32 mouse cellular contexts compared by ENCODE assay signal in the genomic region with DNA sequence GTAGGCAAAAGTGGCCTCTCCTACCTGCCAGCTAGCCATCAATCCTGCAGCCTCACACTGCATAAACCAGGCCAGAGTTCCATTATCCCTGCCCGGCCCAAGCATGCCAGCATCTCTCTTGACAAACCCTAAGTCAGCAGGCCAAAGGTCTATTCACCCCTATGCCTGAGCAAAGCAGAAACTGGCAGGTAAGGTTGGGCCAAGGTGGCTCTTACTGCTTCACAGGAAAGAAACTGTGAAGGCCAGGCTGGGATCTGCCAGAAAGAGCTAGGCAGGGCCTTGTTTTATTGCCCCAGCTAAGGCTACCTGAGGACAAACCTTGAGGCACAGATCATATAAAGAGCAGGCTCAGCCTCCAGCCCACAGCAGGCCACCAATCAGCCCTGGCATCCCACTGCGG. TPM values are rescaled to one million over a fixed set of nuclear protein-coding genes. Genes with fewer than 3 reads are reported as not detected.
DNase-seq lines count a peak whose midpoint lies in the region; ATAC-seq and TF ChIP-seq lines count a peak whose summit lies in the region.
"Had no signal": no experiment of that assay in that cellular context is flagged by ENCODE, and none has a peak within 500 bp of the region (broad histone marks: within the 10 kb centered on the region; RNA-seq: fewer than 3 reads in every experiment).

No protein-coding gene starts in this region.

- H3K4me3 ChIP-seq in forebrain, embryonic 13.5 days, result no peak overlapping the region
- no peak overlapping the region for H3K4me3 ChIP-seq in forebrain, embryonic 11.5 days (ENCODE audit: low read depth, low read length)
- H3K4me3 ChIP-seq in kidney, adult 2 months (ENCODE audit: insufficient read depth, low read depth, low read length), result no peak overlapping the region
- no peak overlapping the region for H3K4me3 ChIP-seq in kidney, embryonic 14.5 days (ENCODE audit: low read length)
- H3K4me3 ChIP-seq in intestine, embryonic 15.5 days (replicated peaks), result no peak overlapping the region
- H3K4me3 ChIP-seq: forebrain, embryonic 15.5 days; liver, embryonic 15.5 days; lung, embryonic 15.5 days; midbrain, embryonic 10.5 days; midbrain, embryonic 15.5 days; neural tube, embryonic 15.5 days; stomach, embryonic 15.5 days had no signal

- H3K27ac ChIP-seq in forebrain, embryonic 13.5 days, result no peak overlapping the region
- no peak overlapping the region for H3K27ac ChIP-seq in forebrain, embryonic 11.5 days (ENCODE audit: low read depth, low read length)
- no peak overlapping the region for H3K27ac ChIP-seq in kidney, adult 2 months (ENCODE audit: insufficient read depth, low read depth, low read length)
- no peak overlapping the region for H3K27ac ChIP-seq in kidney, embryonic 14.5 days (ENCODE audit: low read depth, low read length)
- H3K27ac ChIP-seq in intestine, embryonic 15.5 days, result no peak overlapping the region
- H3K27ac ChIP-seq: forebrain, embryonic 15.5 days; kidney, postnatal 0 days; liver, embryonic 15.5 days; lung, embryonic 15.5 days; midbrain, embryonic 10.5 days; midbrain, embryonic 15.5 days; neural tube, embryonic 15.5 days; stomach, embryonic 15.5 days had no signal

- no peak overlapping the region for H3K4me2 ChIP-seq in forebrain, embryonic 13.5 days
- H3K4me2 ChIP-seq in forebrain, embryonic 11.5 days (ENCODE audit: low read depth, low read length, severe bottlenecking), result no peak overlapping the region
- H3K4me2 ChIP-seq in kidney, embryonic 14.5 days (replicated peaks; ENCODE audit: low read depth, low read length), result no peak overlapping the region
- H3K4me2 ChIP-seq in intestine, embryonic 15.5 days (replicated peaks), result no peak overlapping the region
- H3K4me2 ChIP-seq: forebrain, embryonic 15.5 days; heart, embryonic 11.5 days; liver, embryonic 15.5 days; lung, embryonic 15.5 days; midbrain, embryonic 15.5 days; neural tube, embryonic 15.5 days; stomach, embryonic 15.5 days had no signal

- H3K9ac ChIP-seq in forebrain, embryonic 13.5 days, result 0 out of 2 replicates have a peak overlapping the region, but pooled peaks have one; percentile 8
- H3K9ac ChIP-seq in forebrain, embryonic 11.5 days (ENCODE audit: low read length), result no peak overlapping the region
- H3K9ac ChIP-seq in kidney, embryonic 14.5 days (ENCODE audit: low read depth, low read length), result no peak overlapping the region
- no peak overlapping the region for H3K9ac ChIP-seq in intestine, embryonic 15.5 days
- H3K9ac ChIP-seq: forebrain, embryonic 15.5 days; liver, embryonic 15.5 days; lung, embryonic 15.5 days; midbrain, embryonic 15.5 days; neural tube, embryonic 15.5 days; stomach, embryonic 15.5 days had no signal

- DNase-seq in forebrain, embryonic 11.5 days (ENCODE audit: low spot score), result no peak
- DNase-seq in kidney, adult 2 months, result peak; percentile 76
- peak; percentile 53 to 66 for DNase-seq in kidney, postnatal 36 days
- no peak for DNase-seq in testis, postnatal 10 days (ENCODE audit: low spot score)
- no peak for DNase-seq in thymus, postnatal 0 days (ENCODE audit: low spot score)
- DNase-seq: adrenal gland, adult 2 months; cerebellum, adult 8-10 months; cerebellum, postnatal 36 days; gastrocnemius, postnatal 25 days; heart, adult 11 months; heart, postnatal 4 days; layer of hippocampus, postnatal 36 days; left cerebral cortex, postnatal 4 days; liver; retina, postnatal 1 day; right cerebral cortex, postnatal 14 days; thymus, postnatal 25 days had no signal

- no peaks in the 10 kb centered on the region for H3K36me3 ChIP-seq in forebrain, embryonic 13.5 days (ENCODE audit: poor library complexity, severe bottlenecking)
- no peaks in the 10 kb centered on the region for H3K36me3 ChIP-seq in forebrain, embryonic 11.5 days (ENCODE audit: control insufficient read depth, insufficient read depth, low read length)
- H3K36me3 ChIP-seq in kidney, adult 2 months (ENCODE audit: control insufficient read depth, insufficient read depth, low read length), result no peaks in the 10 kb centered on the region
- no peaks in the 10 kb centered on the region for H3K36me3 ChIP-seq in kidney, embryonic 14.5 days (ENCODE audit: control insufficient read depth, insufficient read depth, low read length)
- no peaks in the 10 kb centered on the region for H3K36me3 ChIP-seq in intestine, embryonic 15.5 days
- H3K36me3 ChIP-seq: forebrain, embryonic 15.5 days; liver, embryonic 15.5 days; lung, embryonic 15.5 days; midbrain, embryonic 10.5 days; midbrain, embryonic 15.5 days; neural tube, embryonic 15.5 days; stomach, embryonic 15.5 days had no signal

- no peak for ATAC-seq in forebrain, embryonic 13.5 days
- ATAC-seq in forebrain, embryonic 11.5 days (replicated peaks; ENCODE audit: low FRiP score), result no peak
- ATAC-seq in kidney, embryonic 14.5 days (ENCODE audit: low FRiP score, low TSS enrichment), result no peak
- ATAC-seq in intestine, embryonic 15.5 days, result peak; percentile 74
- ATAC-seq: activated CD4-positive, CD25-positive, alpha-beta regulatory T cell, adult 4 months; forebrain, embryonic 15.5 days; hindbrain, embryonic 16.5 days; midbrain, embryonic 15.5 days had no signal

- H3K9me3 ChIP-seq in forebrain, embryonic 13.5 days (replicated peaks), result no peaks in the 10 kb centered on the region
- no peaks in the 10 kb centered on the region for H3K9me3 ChIP-seq in forebrain, embryonic 11.5 days (ENCODE audit: control insufficient read depth, low read length)
- no peaks in the 10 kb centered on the region for H3K9me3 ChIP-seq in kidney, embryonic 14.5 days (ENCODE audit: control insufficient read depth, low read length)
- no peaks in the 10 kb centered on the region for H3K9me3 ChIP-seq in intestine, embryonic 15.5 days
- H3K9me3 ChIP-seq: forebrain, embryonic 15.5 days; liver, embryonic 15.5 days; lung, embryonic 15.5 days; midbrain, embryonic 10.5 days; midbrain, embryonic 15.5 days; neural tube, embryonic 15.5 days; stomach, embryonic 15.5 days had no signal

- WGBS in forebrain, embryonic 13.5 days, result 81% methylated on average over 2 of the region's 2 CpGs
- 84% methylated on average over 2 of the region's 2 CpGs for WGBS in forebrain, embryonic 11.5 days
- WGBS in kidney, adult 2 months, result 66% methylated on average over 2 of the region's 2 CpGs
- 85% methylated on average over 2 of the region's 2 CpGs for WGBS in kidney, embryonic 14.5 days
- 66% methylated on average over 2 of the region's 2 CpGs for WGBS in intestine, embryonic 15.5 days

- no peaks in the 10 kb centered on the region for H3K27me3 ChIP-seq in forebrain, embryonic 13.5 days
- no peaks in the 10 kb centered on the region for H3K27me3 ChIP-seq in forebrain, embryonic 11.5 days (ENCODE audit: control insufficient read depth, insufficient read depth, low read length)
- no peaks in the 10 kb centered on the region for H3K27me3 ChIP-seq in kidney, adult 2 months (replicated peaks; ENCODE audit: control insufficient read depth, insufficient read depth, low read length)
- no peaks in the 10 kb centered on the region for H3K27me3 ChIP-seq in kidney, embryonic 14.5 days (ENCODE audit: control insufficient read depth, insufficient read depth, low read length)
- no peaks in the 10 kb centered on the region for H3K27me3 ChIP-seq in intestine, embryonic 15.5 days (replicated peaks)
- H3K27me3 ChIP-seq: CH12.LX; forebrain, embryonic 15.5 days; liver, embryonic 15.5 days; lung, embryonic 15.5 days; midbrain, embryonic 15.5 days; neural tube, embryonic 15.5 days; stomach, embryonic 15.5 days had no signal

- no peak for TF ChIP-seq CTCF in kidney, adult 2 months (conservative IDR thresholded peaks at IDR 0.05; ENCODE audit: insufficient read depth, insufficient read length, low read depth, low read length)

- peaks cover 19% of the 10 kb centered on the region for H3K4me1 ChIP-seq in forebrain, embryonic 13.5 days
- H3K4me1 ChIP-seq in forebrain, embryonic 11.5 days (replicated peaks; ENCODE audit: control insufficient read depth, insufficient read depth, low read length), result peaks cover 3% of the 10 kb centered on the region; the same call in 1 of the 2 replicates
- H3K4me1 ChIP-seq in kidney, adult 2 months (ENCODE audit: control insufficient read depth, insufficient read depth, low read length), result peaks cover 10% of the 10 kb centered on the region; the same call in 1 of the 2 replicates
- 0 out of 2 replicates have a peak, but pooled peaks cover 13% of the 10 kb centered on the region for H3K4me1 ChIP-seq in kidney, embryonic 14.5 days (ENCODE audit: control insufficient read depth, insufficient read depth, low read length)
- H3K4me1 ChIP-seq in intestine, embryonic 15.5 days (replicated peaks), result peaks cover 23% of the 10 kb centered on the region

- no peak for TF ChIP-seq POLR2A in kidney, adult 2 months (IDR thresholded peaks at IDR 0.05; ENCODE audit: low read depth, low read length)

RNA-seq across cellular contexts. Expression of a gene that starts 55.4 kb away (rescaled TPM):
- 8.7 and 8.8 TPM in 2 replicates for polyA plus RNA-seq in forebrain, embryonic 13.5 days (2015; fragmentation: Nextera tagmentation; extraction: Ambion mirVana)
- 12.7 and 15.7 TPM in 2 replicates for polyA plus RNA-seq in forebrain, embryonic 11.5 days (2014; fragmentation: Nextera tagmentation; extraction: Ambion mirVana)
- polyA plus RNA-seq in kidney, adult 2 months (2012; rRNA removed), result 28.1 and 30.3 TPM in 2 replicates
- polyA plus RNA-seq in kidney, embryonic 14.5 days (2014; fragmentation: Nextera tagmentation; extraction: Ambion mirVana), result 6.3 and 8.2 TPM in 2 replicates
- 5.4 and 6.1 TPM in 2 replicates for polyA plus RNA-seq in intestine, embryonic 15.5 days (2015; fragmentation: Nextera tagmentation; extraction: Ambion mirVana)
- 6.4 and 7.9 TPM in 2 replicates for polyA plus RNA-seq in thymus, postnatal 0 days (2015; fragmentation: Nextera tagmentation; extraction: Ambion mirVana)

Comparison
In these comparisons a context has a peak if more than half of its experiments do, and no peak if none do; other contexts are left out.
1. DNase-seq: peak in kidney, adult 2 months (single experiment) and kidney, postnatal 36 days (2 of 2); none in forebrain, embryonic 11.5 days (single experiment), testis, postnatal 10 days (single experiment) and thymus, postnatal 0 days (single experiment).